Mouse (Mus musculus): Measurements from ENCODE around the gene Capn2. TPM values are rescaled to one million over a fixed set of nuclear protein-coding genes. Genes with fewer than 3 reads are reported as not detected.

Gene Capn2
- polyA plus RNA-seq, 1 experiment from 2014 or later, result 23.6 TPM

- H3K36me3 ChIP-seq (replicated peaks; ENCODE audit: insufficient read depth, low read length), result peaks cover 20% of the 10 kb centered on the region
- H3K4me2 ChIP-seq (ENCODE audit: low read depth, low read length), result no peak overlapping the region
- H3K4me1 ChIP-seq (ENCODE audit: insufficient read depth), result peaks cover 9% of the 10 kb centered on the region; the same call in 1 of the 2 replicates
- no peak overlapping the region for H3K9ac ChIP-seq (replicated peaks)
- H3K27ac ChIP-seq (ENCODE audit: low read depth), result no peak overlapping the region
- H3K4me3 ChIP-seq (ENCODE audit: low read depth, low read length), result no peak overlapping the region
- no peaks in the 10 kb centered on the region for H3K27me3 ChIP-seq (ENCODE audit: insufficient read depth, low read length)
- no peak for DNase-seq
- TF ChIP-seq EP300 (IDR thresholded peaks at IDR 0.05; ENCODE audit: low read depth), result no peak
- no peak for TF ChIP-seq CTCF (IDR thresholded peaks at IDR 0.05; ENCODE audit: low read depth)
- H3K9me3 ChIP-seq (ENCODE audit: low read length), result no peaks in the 10 kb centered on the region
- WGBS (ENCODE audit: insufficient replicate concordance), result 78% methylated on average over 14 of the region's 14 CpGs
- ATAC-seq, result no peak
These were observed 34.2 kb downstream of the Capn2 start for GRCm38 (mm10) chr1:182482991-182483909.

GRCm38 (mm10) chr1:182481646-182482295 lies 35.6 kb downstream of the Capn2 start:
- no peak for DNase-seq
- Histone ChIP-seq H3K9me3 (ENCODE audit: low read length) (no peaks in the 10 kb centered on the region), H3K27ac (ENCODE audit: low read depth) (no peak overlapping the region), H3K4me1 (ENCODE audit: insufficient read depth) (peaks cover 10% of the 10 kb centered on the region; the same call in 1 of the 2 replicates), H3K27me3 (ENCODE audit: insufficient read depth, low read length) (no peaks in the 10 kb centered on the region), H3K4me2 (ENCODE audit: low read depth, low read length) (no peak overlapping the region), H3K36me3 (replicated peaks; ENCODE audit: insufficient read depth, low read length) (peaks cover 21% of the 10 kb centered on the region), H3K4me3 (ENCODE audit: low read depth, low read length) (no peak overlapping the region), H3K9ac (replicated peaks) (no peak overlapping the region)
- WGBS (ENCODE audit: insufficient replicate concordance), result 85% methylated on average over 10 of the region's 10 CpGs
- TF ChIP-seq EP300 (IDR thresholded peaks at IDR 0.05; ENCODE audit: low read depth), result no peak
- no peak for TF ChIP-seq CTCF (IDR thresholded peaks at IDR 0.05; ENCODE audit: low read depth)
- no peak for ATAC-seq

GRCm38 (mm10) chr1:182481138-182481537 lies 36.3 kb downstream of the Capn2 start:
- no peak overlapping the region for H3K27ac ChIP-seq (ENCODE audit: low read depth)
- H3K36me3 ChIP-seq (replicated peaks; ENCODE audit: insufficient read depth, low read length), result peaks cover 16% of the 10 kb centered on the region
- DNase-seq (no peak), ATAC-seq (no peak)
- no peak overlapping the region for H3K4me2 ChIP-seq (ENCODE audit: low read depth, low read length)
- peaks cover 10% of the 10 kb centered on the region; the same call in 1 of the 2 replicates for H3K4me1 ChIP-seq (ENCODE audit: insufficient read depth)
- WGBS (ENCODE audit: insufficient replicate concordance), result 82% methylated on average over 7 of the region's 7 CpGs
- H3K9me3 ChIP-seq (ENCODE audit: low read length), result no peaks in the 10 kb centered on the region
- TF ChIP-seq CTCF (IDR thresholded peaks at IDR 0.05; ENCODE audit: low read depth) (no peak), EP300 (IDR thresholded peaks at IDR 0.05; ENCODE audit: low read depth) (no peak)
- no peaks in the 10 kb centered on the region for H3K27me3 ChIP-seq (ENCODE audit: insufficient read depth, low read length)
- no peak overlapping the region for H3K9ac ChIP-seq (replicated peaks)
- H3K4me3 ChIP-seq (ENCODE audit: low read depth, low read length), result no peak overlapping the region

GRCm38 (mm10) chr1:182478935-182479334 lies 38.5 kb downstream of the Capn2 start:
- H3K27ac ChIP-seq (ENCODE audit: low read depth), result peak overlapping the region; percentile 80
- no peak for DNase-seq
- H3K27me3 ChIP-seq (ENCODE audit: insufficient read depth, low read length), result no peaks in the 10 kb centered on the region
- WGBS (ENCODE audit: insufficient replicate concordance), result 47% methylated on average over 4 of the region's 4 CpGs
- H3K4me2 ChIP-seq (ENCODE audit: low read depth, low read length), result no peak overlapping the region
- no peak overlapping the region for H3K9ac ChIP-seq (replicated peaks)
- TF ChIP-seq EP300 (IDR thresholded peaks at IDR 0.05; ENCODE audit: low read depth) (no peak), CTCF (IDR thresholded peaks at IDR 0.05; ENCODE audit: low read depth) (no peak)
- no peaks in the 10 kb centered on the region for H3K9me3 ChIP-seq (ENCODE audit: low read length)
- H3K4me3 ChIP-seq (ENCODE audit: low read depth, low read length), result no peak overlapping the region
- H3K4me1 ChIP-seq (ENCODE audit: insufficient read depth), result peaks cover 10% of the 10 kb centered on the region; the same call in 1 of the 2 replicates
- peaks cover 12% of the 10 kb centered on the region for H3K36me3 ChIP-seq (replicated peaks; ENCODE audit: insufficient read depth, low read length)
- ATAC-seq, result peak; percentile 89

- H3K27me3 ChIP-seq (ENCODE audit: insufficient read depth, low read length), result no peaks in the 10 kb centered on the region
- no peak for DNase-seq
- H3K9ac ChIP-seq (replicated peaks), result no peak overlapping the region
- H3K9me3 ChIP-seq (ENCODE audit: low read length), result no peaks in the 10 kb centered on the region
- no peak overlapping the region for H3K4me2 ChIP-seq (ENCODE audit: low read depth, low read length)
- 72% methylated on average over 5 of the region's 5 CpGs for WGBS (ENCODE audit: insufficient replicate concordance)
- peaks cover 24% of the 10 kb centered on the region for H3K36me3 ChIP-seq (replicated peaks; ENCODE audit: insufficient read depth, low read length)
- peaks cover 7% of the 10 kb centered on the region; the same call in 1 of the 2 replicates for H3K4me1 ChIP-seq (ENCODE audit: insufficient read depth)
- H3K27ac ChIP-seq (ENCODE audit: low read depth), result no peak overlapping the region
- TF ChIP-seq EP300 (IDR thresholded peaks at IDR 0.05; ENCODE audit: low read depth), result no peak
- peak; percentile 47 for TF ChIP-seq CTCF (IDR thresholded peaks at IDR 0.05; ENCODE audit: low read depth)
- ATAC-seq, result no peak
- no peak overlapping the region for H3K4me3 ChIP-seq (ENCODE audit: low read depth, low read length)
These were observed 42.2 kb downstream of the Capn2 start for GRCm38 (mm10) chr1:182475005-182475796.

Data from liver, postnatal 0 days (tissue).